Mouse (Mus musculus): ENCODE data around the gene Idh3b.

The Idh3b gene

DNA sequence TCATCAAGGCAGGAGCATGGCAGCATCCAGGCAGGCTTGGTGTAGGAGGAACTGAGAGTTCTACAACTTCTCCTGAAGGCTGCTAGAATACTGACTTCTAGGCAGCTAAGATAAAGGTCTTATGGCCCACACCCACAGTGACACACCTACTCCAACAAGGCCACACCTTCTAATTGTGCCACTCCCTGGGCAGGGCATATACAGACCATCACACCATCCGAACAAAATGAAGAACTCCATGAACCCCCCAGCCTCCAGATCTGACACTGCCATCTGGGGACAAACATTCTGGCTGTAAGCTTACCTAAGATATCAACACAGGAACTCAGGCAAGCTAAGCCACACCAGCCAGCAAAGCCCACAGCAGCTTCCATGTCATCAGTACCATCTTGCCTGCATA lies 18.8 kb downstream of the Idh3b start:
- DNase-seq (ENCODE audit: inconsistent ontology term): no peak

DNA sequence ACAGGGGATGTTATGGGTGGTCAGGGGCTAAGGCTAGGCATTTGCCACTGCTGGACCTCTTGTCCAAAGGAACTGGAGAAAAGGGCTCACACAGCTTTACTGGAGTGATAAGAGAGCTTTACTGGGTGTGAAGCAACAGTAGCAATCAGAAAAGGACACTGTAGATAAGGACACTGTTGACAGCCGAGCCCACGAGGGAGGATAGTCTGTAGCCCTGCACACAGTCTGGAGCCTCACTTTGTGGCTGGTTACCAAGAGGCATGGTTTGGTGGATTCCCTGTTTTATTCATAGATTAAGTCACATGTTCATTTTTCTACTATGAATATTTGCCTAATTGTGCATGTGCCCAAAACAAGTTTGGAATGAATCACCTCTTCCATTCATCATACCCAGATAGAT lies 21.9 kb downstream of the Idh3b start:
- DNase-seq (ENCODE audit: inconsistent ontology term): peak; percentile 20

DNA sequence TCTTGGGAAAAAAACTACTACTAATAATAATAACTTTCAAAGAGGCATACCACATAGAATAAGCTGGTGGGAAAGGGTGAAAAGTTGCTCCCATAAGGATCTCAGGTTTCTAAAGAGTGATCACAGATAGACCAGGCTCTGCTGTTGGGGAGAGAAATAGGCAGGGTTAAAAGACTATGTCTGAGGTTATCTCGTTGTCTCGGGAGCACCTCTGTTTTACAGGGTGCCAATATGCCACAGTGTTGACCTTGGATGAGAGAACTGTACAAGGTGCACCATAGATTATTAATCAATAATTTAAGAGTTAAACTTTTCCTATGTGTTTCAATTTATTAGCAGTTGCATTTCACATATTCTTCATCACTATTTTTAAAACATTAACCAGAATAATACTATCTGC lies 22.4 kb downstream of the Idh3b start:
- DNase-seq (ENCODE audit: inconsistent ontology term): no peak

DNA sequence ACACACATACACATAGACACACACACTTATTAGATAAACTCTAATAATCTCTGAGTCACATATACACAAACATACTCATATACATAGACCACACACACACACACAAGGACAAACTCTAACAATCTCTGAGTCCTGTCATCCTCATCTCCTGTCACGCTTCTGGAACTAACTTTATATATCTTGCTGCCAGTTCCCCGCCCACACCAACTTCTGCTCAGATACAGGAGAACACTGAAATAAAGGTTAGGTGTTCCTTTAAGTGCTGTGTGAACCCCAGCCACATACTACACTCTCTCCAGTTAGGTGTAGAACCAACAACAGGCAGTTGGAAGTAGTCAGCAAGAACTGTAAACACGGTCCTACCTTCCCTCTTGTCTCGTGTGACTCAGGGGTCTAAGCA lies 23.5 kb downstream of the Idh3b start:
- DNase-seq (ENCODE audit: inconsistent ontology term): no peak

DNA sequence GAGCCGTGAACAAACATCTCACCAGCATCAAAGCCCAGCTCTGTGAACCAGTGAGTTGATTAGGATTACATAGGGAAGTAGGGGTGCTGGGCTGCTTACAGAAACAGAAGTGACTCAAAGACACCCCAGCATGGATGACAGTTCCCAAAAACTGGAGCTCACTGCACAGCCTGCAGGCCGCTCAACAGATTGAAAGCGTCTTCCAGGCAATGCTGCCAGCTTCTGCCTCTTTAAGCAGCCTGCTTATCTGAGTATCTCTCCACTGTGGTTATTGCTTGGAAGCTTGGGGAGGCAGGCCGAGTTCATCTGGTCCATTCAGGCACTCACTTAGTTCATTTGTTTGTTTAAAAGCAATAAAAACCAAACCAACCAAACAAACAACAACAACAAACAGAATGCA lies 27.6 kb downstream of the Idh3b start:
- DNase-seq (ENCODE audit: inconsistent ontology term): no peak

DNA sequence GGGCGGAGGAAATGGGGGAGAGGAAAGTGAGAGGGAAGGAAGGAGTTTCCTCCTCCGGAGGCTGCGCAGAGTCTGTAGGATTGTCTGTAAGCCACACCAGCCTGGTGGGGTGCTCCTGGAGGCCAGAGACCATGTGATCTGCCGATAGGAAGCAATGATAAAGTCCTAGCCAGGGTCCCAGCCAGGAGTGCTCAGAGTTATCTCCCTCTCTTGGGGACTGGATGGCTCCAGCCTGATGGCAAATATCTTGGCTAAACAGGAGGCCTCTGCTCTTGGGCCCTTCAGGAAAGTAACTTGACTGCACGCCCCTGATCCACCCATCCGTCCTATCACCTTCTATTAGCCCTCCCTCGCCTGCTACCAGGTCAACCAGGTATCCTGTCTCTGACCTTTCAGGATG lies 36.1 kb downstream of the Idh3b start:
- no peak for DNase-seq (ENCODE audit: inconsistent ontology term)

DNA sequence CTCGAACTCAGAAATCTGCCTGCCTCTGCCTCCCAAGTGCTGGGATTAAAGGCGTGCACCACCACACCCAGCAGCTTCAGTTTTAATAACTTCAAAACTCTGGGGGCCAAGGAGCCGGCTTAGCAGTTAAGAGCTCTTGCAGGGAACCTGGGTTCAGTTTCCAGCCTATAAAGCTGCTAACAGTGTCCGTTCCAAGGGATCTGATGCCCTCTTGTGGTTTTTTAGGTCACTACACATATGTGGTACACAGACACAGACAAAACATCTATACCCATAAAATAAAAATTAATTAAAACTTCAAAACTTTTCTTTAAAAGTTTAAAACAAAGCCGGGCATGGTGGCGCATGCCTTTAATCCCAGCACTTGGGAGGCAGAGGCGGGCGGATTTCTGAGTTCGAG lies 37.4 kb downstream of the Idh3b start:
- DNase-seq (ENCODE audit: inconsistent ontology term): peak; percentile 19

Data from Muller cell, postnatal 12 days (primary cell).